Mouse (Mus musculus): ENCODE measurements around the gene Gm21650.
"Not testable (repeated sequence)": the region's sequence is repeated elsewhere in the genome, so short reads cannot be mapped to it uniquely, and the experiment has no call there.

The Gm21650 gene

GRCm38 (mm10) chrY:77692508-77692907 is at the start of gene Gm21650:
TSS of gene Gm21650 (plus strand) at chrY:77692808.
- not testable (repeated sequence) for DNase-seq (ENCODE audit: low spot score)

Data from retina, embryonic 14.5 days (tissue).